Mouse (Mus musculus): ENCODE results near the gene Tnrc6c.

GRCm38 (mm10) chr11:117761801-117762200, 107.7 kb downstream of the Tnrc6c start:
- TF ChIP-seq CTCF (IDR thresholded peaks at IDR 0.05) (no peak), EP300 (IDR thresholded peaks at IDR 0.05) (no peak)

All from lung, postnatal 0 days (tissue).